Mouse (Mus musculus) heart, embryonic 14.5 days (tissue): ENCODE measurements around the gene Cd79a. TPM values are rescaled to one million over a fixed set of nuclear protein-coding genes. Genes with fewer than 3 reads are reported as not detected.

ENCODE experiments used
- ATAC-seq: fragments of 200-750 bp; cut with Nextera tagmentation; 2 replicates; pipeline ENCODE4 v1.8.0; 2017; ENCODE audit warnings: low read depth, moderate TSS enrichment; ENCODE audit not compliant: insufficient number of reproducible peaks, insufficient read depth, low FRiP score
- H3K27ac ChIP-seq, 2 experiments: fragments of 200-500 bp in 1 of 2; fragments of 300-500 bp in 1 of 2; sonication (generic) in 1 of 2; replicated peaks in 1 of 2; 2 replicates each; pipeline ENCODE4 v1.5.1; 2012 to 2014; ENCODE audit warnings: low read depth in 2 of 2, low read length in 2 of 2, control low read depth in 1 of 2, mild to moderate bottlenecking in 1 of 2, mixed read lengths in 1 of 2; ENCODE audit not compliant: control insufficient read depth in 1 of 2, insufficient read depth in 1 of 2
- H3K27me3 ChIP-seq: fragments of 300-500 bp; sonication (generic); 2 replicates; pipeline ENCODE4 v1.6.1; 2014; ENCODE audit warnings: mild to moderate bottlenecking, low read length, control low read depth; ENCODE audit not compliant: control insufficient read depth, insufficient read depth
- H3K36me3 ChIP-seq: fragments of 300-500 bp; sonication (generic); 2 replicates; pipeline ENCODE4 v1.6.1; 2014; ENCODE audit warnings: mild to moderate bottlenecking, control low read depth, low read length, mixed read lengths; ENCODE audit not compliant: control insufficient read depth, insufficient read depth
- H3K4me1 ChIP-seq, 2 experiments: fragments of 200-500 bp in 1 of 2; fragments of 300-500 bp in 1 of 2; sonication (generic) in 1 of 2; 2 replicates each; pipeline ENCODE4 v1.6.1; 2012 to 2014; ENCODE audit warnings: low read length in 2 of 2, control low read depth in 1 of 2, mixed read lengths in 1 of 2; ENCODE audit not compliant: control insufficient read depth in 2 of 2, insufficient read depth in 2 of 2
- H3K4me2 ChIP-seq: fragments of 300-500 bp; sonication (generic); 2 replicates; pipeline ENCODE4 v1.6.1; 2014; ENCODE audit warnings: mild to moderate bottlenecking, low read length
- H3K4me3 ChIP-seq, 2 experiments: fragments of 200-500 bp in 1 of 2; fragments of 300-500 bp in 1 of 2; sonication (generic) in 1 of 2; 2 replicates each; pipeline ENCODE4 v1.5.1; 2012 to 2014; ENCODE audit warnings: low read length in 2 of 2, mild to moderate bottlenecking in 2 of 2, control low read depth in 1 of 2, low read depth in 1 of 2, moderate library complexity in 1 of 2; ENCODE audit not compliant: control insufficient read depth in 1 of 2, insufficient read depth in 1 of 2
- H3K9ac ChIP-seq: fragments of 300-500 bp; sonication (generic); 2 replicates; pipeline ENCODE4 v1.6.1; 2014; ENCODE audit warnings: mild to moderate bottlenecking, low read length
- H3K9me3 ChIP-seq: fragments of 300-500 bp; sonication (generic); 2 replicates; pipeline ENCODE4 v1.6.1; 2016; ENCODE audit warnings: low read length, control low read depth; ENCODE audit not compliant: control insufficient read depth
- WGBS: fragments of 180-500 bp; shearing (Covaris S2); extraction: QIAGEN DNeasy Blood & Tissue Kit; methylation state at CpG from one replicate; pipeline ENCODE4 v1.1.7; 2014; 5-methylcytosine and 5-hydroxymethylcytosine counted together
- polyA plus RNA-seq: library from polyadenylated mRNA; unstranded; fragments of >200 nt; fragmentation: Nextera tagmentation; extraction: Ambion mirVana; gene quantifications from 2 replicates; pipeline ENCODE4 v1.2.1, GENCODE M21; 2014

Cd79a gene
- polyA plus RNA-seq, 1 experiment from 2014 or later: not detected

GRCm38 (mm10) chr7:24877588-24877987 lies 19.6 kb upstream of the Cd79a start:
- H3K9ac ChIP-seq: no peak overlapping the region
- 74% methylated on average over 3 of the region's 3 CpGs for WGBS
- no peaks in the 10 kb centered on the region for H3K4me1 ChIP-seq
- H3K9me3 ChIP-seq: no peaks in the 10 kb centered on the region
- no peak overlapping the region for H3K27ac ChIP-seq
- no peak overlapping the region for H3K4me2 ChIP-seq
- no peak for ATAC-seq
- no peaks in the 10 kb centered on the region for H3K36me3 ChIP-seq
- H3K4me3 ChIP-seq: no peak overlapping the region
- no peaks in the 10 kb centered on the region for H3K27me3 ChIP-seq

- Histone ChIP-seq H3K27me3 (no peaks in the 10 kb centered on the region), H3K27ac (no peak overlapping the region)
Measured at GRCm38 (mm10) chr7:24879620-24880019, 17.6 kb upstream of the Cd79a start.

GRCm38 (mm10) chr7:24882416-24883199 lies 14.6 kb upstream of the Cd79a start:
- ATAC-seq: no peak
- H3K4me1 ChIP-seq: peaks cover 8 to 24% of the 10 kb centered on the region in 2 experiments
- H3K27ac ChIP-seq: no peak overlapping the region
- H3K4me2 ChIP-seq: no peak overlapping the region
- H3K9me3 ChIP-seq: no peaks in the 10 kb centered on the region
- H3K9ac ChIP-seq: no peak overlapping the region
- no peak overlapping the region for H3K4me3 ChIP-seq
- H3K36me3 ChIP-seq: peaks cover 23% of the 10 kb centered on the region
- 84% methylated on average over 9 of the region's 9 CpGs for WGBS
- H3K27me3 ChIP-seq: no peaks in the 10 kb centered on the region

More at GRCm38 (mm10) chr7:24879620-24880019, 17.6 kb upstream of the Cd79a start:
- no peak overlapping the region for H3K9ac ChIP-seq
- H3K9me3 ChIP-seq: no peaks in the 10 kb centered on the region
- no peak overlapping the region for H3K4me3 ChIP-seq
- H3K4me1 ChIP-seq: no peaks in the 10 kb centered on the region
- WGBS: 37% methylated on average over 2 of the region's 2 CpGs
- no peak for ATAC-seq
- no peak overlapping the region for H3K4me2 ChIP-seq
- no peaks in the 10 kb centered on the region for H3K36me3 ChIP-seq

GRCm38 (mm10) chr7:24883896-24884692 lies 13.1 kb upstream of the Cd79a start, which contains the start of gene Rps19:
Rps19 (plus strand) TSS chr7:24884371.
- WGBS: under 1% methylated on average over 55 of the region's 57 CpGs
- peak within 1 kb of the TSS; percentile 69 to 91 for H3K4me3 ChIP-seq

GRCm38 (mm10) chr7:24884693-24885291 lies 12.4 kb upstream of the Cd79a start:
- peak overlapping the region; percentile 99 for H3K9ac ChIP-seq

More at GRCm38 (mm10) chr7:24883896-24884692, 13.1 kb upstream of the Cd79a start, which contains the start of gene Rps19:
- H3K9me3 ChIP-seq: no peaks in the 10 kb centered on the region
- no peaks in the 10 kb centered on the region for H3K27me3 ChIP-seq
- peak within 1 kb of the TSS; percentile 99 for H3K9ac ChIP-seq
- H3K36me3 ChIP-seq: peaks cover 38% of the 10 kb centered on the region
- peak; percentile 94 for ATAC-seq
- H3K27ac ChIP-seq: peak within 1 kb of the TSS; percentile 86 to 93
- peaks cover 8 to 27% of the 10 kb centered on the region in 2 experiments for H3K4me1 ChIP-seq
- peak within 1 kb of the TSS; percentile 83 for H3K4me2 ChIP-seq

GRCm38 (mm10) chr7:24885468-24886307 lies 11.5 kb upstream of the Cd79a start:
- peak overlapping the region; percentile 83 for H3K4me2 ChIP-seq
- WGBS: 43% methylated on average over 12 of the region's 12 CpGs
- peaks cover 8 to 27% of the 10 kb centered on the region in 2 experiments for H3K4me1 ChIP-seq
- ATAC-seq: no peak
- H3K27ac ChIP-seq: peak overlapping the region in 1 of 2 experiments; percentile 86; a peak in 1 of 4 replicates
- H3K36me3 ChIP-seq: peaks cover 54% of the 10 kb centered on the region
- peak overlapping the region; percentile 99 for H3K9ac ChIP-seq
- H3K27me3 ChIP-seq: no peaks in the 10 kb centered on the region
- no peaks in the 10 kb centered on the region for H3K9me3 ChIP-seq
- peak overlapping the region; percentile 69 to 91 for H3K4me3 ChIP-seq

More at GRCm38 (mm10) chr7:24884693-24885291, 12.4 kb upstream of the Cd79a start:
- Histone ChIP-seq H3K36me3 (peaks cover 45% of the 10 kb centered on the region), H3K4me3 (peak overlapping the region; percentile 69 to 91), H3K9me3 (no peaks in the 10 kb centered on the region), H3K27me3 (no peaks in the 10 kb centered on the region), H3K27ac (peak overlapping the region; percentile 73 to 86), H3K4me1 (peaks cover 8 to 27% of the 10 kb centered on the region in 2 experiments), H3K4me2 (peak overlapping the region; percentile 83)
- WGBS: under 1% methylated on average over 47 of the region's 47 CpGs
- no peak for ATAC-seq
